Mouse (Mus musculus) kidney, adult 9 months (tissue): Measurements from ENCODE around the gene Pdk2.
"Not testable (repeated sequence)": the region's sequence is repeated elsewhere in the genome, so short reads cannot be mapped to it uniquely, and the experiment has no call there.

Experiments
- DNase-seq: peaks from one replicate; pipeline ENCODE4 v3.0.0; 2022

Gene Pdk2

GRCm38 (mm10) chr11:95026090-95026542 is 15.0 kb downstream of the Pdk2 start:
- DNase-seq = no peak

- no peak for DNase-seq
Observed at GRCm38 (mm10) chr11:95025227-95026012, 15.7 kb downstream of the Pdk2 start.

- DNase-seq = peak; percentile 72
Observed at GRCm38 (mm10) chr11:95024439-95025184, 16.5 kb downstream of the Pdk2 start.

- no peak for DNase-seq
Observed at GRCm38 (mm10) chr11:95023481-95023880, 17.7 kb downstream of the Pdk2 start.

GRCm38 (mm10) chr11:95022237-95022992 is 18.7 kb downstream of the Pdk2 start:
- no peak for DNase-seq

- DNase-seq = no peak
Observed at GRCm38 (mm10) chr11:95015484-95015883, 25.7 kb downstream of the Pdk2 start.

- no peak for DNase-seq
Observed at GRCm38 (mm10) chr11:95012487-95012886, 28.7 kb downstream of the Pdk2 start.

GRCm38 (mm10) chr11:95012075-95012474 is 29.1 kb downstream of the Pdk2 start:
- no peak for DNase-seq

GRCm38 (mm10) chr11:95011416-95011815 is 29.7 kb downstream of the Pdk2 start:
- no peak for DNase-seq

GRCm38 (mm10) chr11:95010841-95011403 is 30.2 kb downstream of the Pdk2 start:
- not testable (repeated sequence) for DNase-seq

- no peak for DNase-seq
Observed at GRCm38 (mm10) chr11:95010141-95010739, 30.9 kb downstream of the Pdk2 start.

GRCm38 (mm10) chr11:95009629-95010014 is 31.5 kb downstream of the Pdk2 start, which contains the start of gene Samd14:
Samd14 (plus strand) TSS chr11:95009879.
- peak; percentile 47 for DNase-seq

GRCm38 (mm10) chr11:95008661-95009628 is 32.2 kb downstream of the Pdk2 start:
- no peak for DNase-seq

GRCm38 (mm10) chr11:95007418-95007817 is 33.7 kb downstream of the Pdk2 start:
- DNase-seq = no peak

GRCm38 (mm10) chr11:95006525-95007219 is 34.5 kb downstream of the Pdk2 start:
- peak; percentile 80 for DNase-seq

- DNase-seq = no peak
Observed at GRCm38 (mm10) chr11:95006038-95006437, 35.1 kb downstream of the Pdk2 start.

- no peak for DNase-seq
Observed at GRCm38 (mm10) chr11:95004937-95005198, 36.3 kb downstream of the Pdk2 start.

- DNase-seq = no peak
Observed at GRCm38 (mm10) chr11:95004136-95004936, 36.8 kb downstream of the Pdk2 start.

GRCm38 (mm10) chr11:95002705-95003104 is 38.4 kb downstream of the Pdk2 start:
- no peak for DNase-seq
